Mouse (Mus musculus) gastrocnemius, adult 18-20 months (tissue): ENCODE data around the gene Ubl7. TPM values are rescaled to one million over a fixed set of nuclear protein-coding genes. Genes with fewer than 3 reads are reported as not detected.

ENCODE experiments used
- DNase-seq: peaks from one replicate; pipeline ENCODE4 v3.0.0; 2021; ENCODE audit warnings: low spot score
- total RNA-seq, 2 experiments: library from RNA; stranded (reverse); gene quantifications; 2 replicates each; pipeline ENCODE4 v1.2.3; 2021

Gene Ubl7
- total RNA-seq, 2 experiments from 2014 or later, result 87.4 to 95.1 TPM

DNA sequence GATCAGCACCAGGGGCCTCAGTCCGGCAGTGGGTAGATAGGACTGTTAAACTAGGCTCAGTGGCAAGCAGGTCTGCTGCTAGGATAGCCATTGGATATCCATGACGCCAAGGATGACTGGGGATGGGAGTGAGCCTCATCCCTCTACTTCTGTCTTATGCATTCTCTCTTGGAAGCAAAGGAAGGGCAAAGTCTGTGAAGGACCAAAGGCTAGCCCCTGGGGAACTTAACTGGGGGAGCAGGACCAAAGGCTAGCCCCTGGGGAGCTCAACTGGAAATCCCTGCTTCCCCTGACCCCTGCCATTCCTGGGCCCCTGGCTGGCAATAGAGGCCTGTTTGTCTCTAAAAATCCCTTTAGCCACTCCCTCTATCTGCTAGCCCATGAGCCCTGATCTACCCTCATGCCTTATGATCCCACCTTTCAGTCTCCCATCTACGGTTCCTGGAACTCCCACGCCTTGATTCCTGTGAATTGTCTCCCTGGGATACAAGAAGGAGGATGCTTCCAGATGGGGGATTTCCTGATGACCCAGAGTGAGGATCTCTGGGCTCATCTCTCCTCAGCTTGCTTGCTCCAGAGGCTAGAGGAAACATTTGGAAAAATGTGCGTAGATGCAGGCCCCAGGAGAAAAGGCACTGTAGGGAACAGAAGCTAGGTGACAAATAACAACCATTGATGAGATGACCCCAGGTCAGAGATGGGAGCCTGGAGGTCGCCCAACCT, 53.9 kb downstream of the Ubl7 start:
- DNase-seq, result no peak

GRCm38 (mm10) chr9:57965281-57966185, 54.8 kb downstream of the Ubl7 start:
- DNase-seq, result no peak

DNA sequence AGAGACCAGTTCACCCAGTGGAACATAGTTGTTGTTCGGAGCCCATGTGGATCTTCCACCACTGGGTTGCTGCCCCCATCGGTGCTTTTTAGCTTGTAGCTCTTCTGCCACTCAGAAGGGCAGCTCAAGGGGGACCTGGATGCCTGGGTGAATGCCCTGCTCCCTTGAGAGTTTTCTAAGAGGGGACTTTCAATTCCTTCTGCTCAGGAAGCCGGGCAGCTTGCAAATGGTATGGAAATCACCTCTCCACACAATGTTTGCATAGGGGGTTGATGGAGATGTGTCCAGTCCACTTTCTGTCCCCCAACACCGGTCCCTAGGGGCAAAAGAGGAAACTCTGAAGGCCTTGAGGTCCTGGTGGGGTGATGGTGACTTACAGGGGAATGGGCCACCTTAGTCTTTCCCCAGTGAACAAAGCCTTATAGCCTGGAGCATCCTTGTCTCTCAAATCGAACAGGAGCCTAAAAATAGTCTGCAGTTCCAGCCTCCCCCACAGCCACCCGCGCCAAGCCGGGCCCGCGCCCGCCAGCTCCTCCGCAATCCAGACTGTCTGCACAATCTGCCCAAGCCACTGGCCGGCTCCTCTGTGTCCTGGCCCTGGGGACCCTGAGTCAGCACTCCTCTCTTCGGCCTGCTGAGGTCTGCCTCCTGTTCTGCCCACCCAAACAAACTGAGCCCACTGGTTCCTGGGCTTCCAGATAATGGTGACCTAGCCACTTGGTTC, 56.6 kb downstream of the Ubl7 start:
- DNase-seq, result peak; percentile 72

DNA sequence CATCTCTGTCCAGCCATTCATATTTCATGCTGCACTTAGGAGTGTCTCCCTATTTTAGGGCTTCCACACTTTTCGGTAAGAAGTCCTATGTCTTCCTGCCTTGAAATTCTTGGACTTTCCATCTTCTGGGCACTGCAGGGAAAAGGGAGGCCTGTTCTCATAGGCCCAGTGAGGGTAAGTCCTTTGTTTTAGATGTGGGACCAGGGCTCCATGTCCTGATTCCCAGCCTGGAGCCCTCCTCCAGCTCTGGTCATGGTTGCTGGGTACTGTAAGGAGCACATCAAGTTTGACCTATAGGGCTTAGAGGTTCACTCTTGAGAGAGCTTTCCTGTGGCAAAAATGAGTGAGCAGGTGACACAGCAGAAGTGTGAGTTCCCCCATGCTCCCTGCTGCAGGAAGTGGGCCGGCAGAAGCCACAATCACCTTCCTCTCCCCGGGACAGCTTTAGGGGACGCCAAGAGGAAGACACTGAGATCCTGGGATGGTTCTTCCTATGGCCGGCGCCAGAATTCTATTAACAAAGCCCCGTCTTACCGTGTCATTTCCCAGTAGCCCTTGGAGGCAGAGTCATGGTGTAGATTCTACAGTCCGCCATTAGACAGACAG, 57.5 kb downstream of the Ubl7 start:
- DNase-seq, result no peak

DNA sequence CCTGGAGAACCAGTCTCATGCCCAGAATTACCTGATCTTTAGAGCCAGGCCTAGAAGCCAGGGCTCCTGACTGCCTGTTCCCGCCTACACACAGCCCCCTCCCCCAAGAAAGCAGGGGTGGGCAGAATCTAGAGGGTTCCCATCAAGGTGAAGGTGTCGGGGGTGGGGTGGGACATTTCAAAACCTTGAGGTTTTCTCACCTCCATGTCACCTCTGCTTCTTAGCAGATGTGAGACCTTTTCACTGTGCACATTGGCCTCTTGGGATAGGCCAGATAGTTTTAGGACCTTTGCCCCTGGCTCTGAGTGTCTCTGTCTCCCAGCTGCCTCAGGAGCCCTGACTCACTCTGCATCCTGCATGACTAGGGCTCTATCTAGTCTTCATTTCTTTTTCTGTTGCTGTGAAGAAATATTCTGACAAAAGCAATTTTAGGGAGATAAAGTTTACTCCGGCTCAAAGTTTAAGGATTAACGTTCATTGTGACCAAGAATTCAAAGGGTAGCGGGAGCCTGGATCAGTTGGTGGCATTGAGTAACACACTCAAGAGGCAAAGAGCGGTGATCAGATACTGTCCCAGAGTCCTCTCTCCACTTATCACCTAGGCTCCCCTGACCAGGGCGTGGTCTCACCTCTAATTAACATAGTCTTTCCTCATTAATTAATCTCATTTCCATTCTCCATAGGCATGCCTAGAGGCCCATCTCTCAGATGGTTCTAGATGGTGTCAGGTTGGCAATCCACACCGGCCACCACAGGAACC, 58.2 kb downstream of the Ubl7 start:
- DNase-seq, result no peak

DNA sequence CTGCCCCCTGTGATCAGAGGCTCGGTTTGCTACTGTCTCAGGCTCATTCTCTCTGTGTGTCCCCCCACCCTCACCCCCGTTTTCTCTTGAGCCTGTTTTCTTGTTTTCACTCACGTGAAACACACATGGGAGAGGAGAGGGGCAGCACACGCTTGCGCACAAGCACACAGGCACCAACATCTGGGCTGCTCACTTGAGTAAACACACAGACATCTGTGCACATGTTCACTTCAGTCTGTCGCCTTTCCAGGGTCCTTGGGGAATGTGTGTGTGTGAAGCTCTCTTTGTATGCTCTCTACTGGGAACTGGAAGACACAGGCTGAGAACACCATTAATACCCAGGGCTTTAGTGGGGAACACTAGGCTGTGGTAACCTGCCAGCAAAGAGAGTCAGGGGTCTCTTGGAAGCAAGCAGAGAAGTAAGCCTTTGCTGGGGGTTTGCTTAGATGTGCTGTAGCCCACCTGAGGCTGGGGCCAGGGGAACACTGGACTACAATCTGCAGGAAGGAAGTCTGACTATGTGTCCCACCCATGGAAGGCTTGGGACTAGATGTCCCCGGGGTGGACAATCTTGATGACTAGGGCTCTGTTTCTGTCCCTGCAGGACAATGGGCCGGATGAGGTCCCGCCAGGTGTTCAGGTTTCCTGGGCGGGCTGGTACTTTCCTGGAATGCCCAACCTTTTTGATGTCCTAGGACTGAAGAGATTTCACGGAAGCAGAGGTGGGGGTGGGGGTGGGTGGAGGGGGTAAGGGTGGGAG, 59.1 kb downstream of the Ubl7 start:
- DNase-seq, result no peak

GRCm38 (mm10) chr9:57971413-57971812, 60.6 kb downstream of the Ubl7 start:
- no peak for DNase-seq

- no peak for DNase-seq
These were observed 61.4 kb downstream of the Ubl7 start for GRCm38 (mm10) chr9:57972141-57972591.

DNA sequence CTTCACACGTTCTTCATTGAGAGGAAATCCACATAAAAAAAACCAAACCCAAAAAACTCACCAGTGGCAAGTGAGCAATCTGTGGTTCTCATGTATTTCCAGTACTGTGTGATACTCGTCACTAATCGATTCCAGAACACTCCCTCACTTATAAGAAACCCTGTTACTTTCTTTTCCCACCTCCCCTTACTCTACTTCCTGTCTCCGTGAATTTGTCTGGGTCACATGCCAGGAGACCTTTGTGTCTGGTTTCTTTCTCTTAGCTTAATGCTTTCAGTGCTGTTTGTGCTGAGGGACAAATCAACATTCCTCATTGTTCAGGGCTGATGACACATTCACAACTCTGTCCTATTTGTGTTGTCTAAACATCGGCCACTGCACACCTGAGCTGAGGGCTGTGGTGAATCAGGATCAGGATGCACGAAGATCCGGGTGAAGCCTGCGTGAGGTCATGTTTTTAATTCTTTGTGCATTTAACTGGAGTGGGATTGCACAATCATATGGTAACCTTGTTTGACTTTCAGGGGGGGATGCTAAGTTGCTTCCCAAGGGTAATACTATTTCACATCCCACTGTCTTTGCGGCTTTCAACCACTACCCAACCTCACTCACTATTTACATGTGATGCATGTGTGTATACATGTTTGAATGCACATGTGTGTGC, 62.1 kb downstream of the Ubl7 start:
- no peak for DNase-seq

DNA sequence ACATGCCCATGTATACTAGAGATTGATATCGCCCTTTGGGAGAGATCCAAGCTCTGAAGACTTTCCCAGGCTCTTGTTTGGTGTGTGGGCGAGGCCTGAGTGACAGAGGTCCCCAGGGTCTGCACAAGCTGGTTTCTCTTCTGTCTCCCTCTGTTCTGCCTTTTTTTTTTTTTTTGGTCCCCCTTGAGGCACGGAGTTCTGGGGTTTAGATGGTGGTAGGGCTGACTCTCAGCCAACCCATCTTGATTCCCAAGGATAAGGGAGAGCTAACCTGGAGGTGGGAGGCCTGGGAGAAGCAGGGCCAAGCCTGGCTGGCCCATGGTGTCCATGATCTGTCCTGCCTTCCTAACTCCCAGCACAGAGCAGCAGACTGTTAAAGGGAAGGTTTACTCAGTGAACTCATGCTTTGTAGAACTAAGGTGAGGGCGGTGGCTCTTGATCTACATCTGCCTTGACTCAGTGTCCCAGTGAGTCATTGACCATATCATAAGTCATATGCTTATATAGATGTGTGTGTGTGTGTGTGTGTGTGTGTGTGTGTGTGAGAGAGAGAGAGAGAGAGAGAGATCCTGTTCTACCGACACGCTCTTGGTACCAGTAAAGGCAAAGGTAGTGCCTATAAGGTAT, 62.8 kb downstream of the Ubl7 start:
- DNase-seq, result no peak

- no peak for DNase-seq
These were observed 63.4 kb downstream of the Ubl7 start for GRCm38 (mm10) chr9:57974221-57974620.

GRCm38 (mm10) chr9:57975200-57975821, 64.5 kb downstream of the Ubl7 start:
- DNase-seq, result no peak

- no peak for DNase-seq
These were observed 67.2 kb downstream of the Ubl7 start for GRCm38 (mm10) chr9:57978025-57978424.

GRCm38 (mm10) chr9:57978858-57979257, 68.1 kb downstream of the Ubl7 start:
- DNase-seq, result no peak
